Mouse (Mus musculus) heart, embryonic 14.5 days (tissue): Measurements from ENCODE around the gene Tet3. TPM values are rescaled to one million over a fixed set of nuclear protein-coding genes. Genes with fewer than 3 reads are reported as not detected.

Experiments used
- ATAC-seq: fragments of 200-750 bp; cut with Nextera tagmentation; 2 replicates; pipeline ENCODE4 v1.8.0; 2017; ENCODE audit warnings: low read depth, moderate TSS enrichment; ENCODE audit not compliant: insufficient number of reproducible peaks, insufficient read depth, low FRiP score
- H3K27ac ChIP-seq, 2 experiments: fragments of 200-500 bp in 1 of 2; fragments of 300-500 bp in 1 of 2; sonication (generic) in 1 of 2; replicated peaks in 1 of 2; 2 replicates each; pipeline ENCODE4 v1.5.1; 2012 to 2014; ENCODE audit warnings: low read depth in 2 of 2, low read length in 2 of 2, control low read depth in 1 of 2, mild to moderate bottlenecking in 1 of 2, mixed read lengths in 1 of 2; ENCODE audit not compliant: control insufficient read depth in 1 of 2, insufficient read depth in 1 of 2
- H3K27me3 ChIP-seq: fragments of 300-500 bp; sonication (generic); 2 replicates; pipeline ENCODE4 v1.6.1; 2014; ENCODE audit warnings: mild to moderate bottlenecking, low read length, control low read depth; ENCODE audit not compliant: control insufficient read depth, insufficient read depth
- H3K36me3 ChIP-seq: fragments of 300-500 bp; sonication (generic); 2 replicates; pipeline ENCODE4 v1.6.1; 2014; ENCODE audit warnings: mild to moderate bottlenecking, control low read depth, low read length, mixed read lengths; ENCODE audit not compliant: control insufficient read depth, insufficient read depth
- H3K4me1 ChIP-seq, 2 experiments: fragments of 200-500 bp in 1 of 2; fragments of 300-500 bp in 1 of 2; sonication (generic) in 1 of 2; 2 replicates each; pipeline ENCODE4 v1.6.1; 2012 to 2014; ENCODE audit warnings: low read length in 2 of 2, control low read depth in 1 of 2, mixed read lengths in 1 of 2; ENCODE audit not compliant: control insufficient read depth in 2 of 2, insufficient read depth in 2 of 2
- H3K4me2 ChIP-seq: fragments of 300-500 bp; sonication (generic); 2 replicates; pipeline ENCODE4 v1.6.1; 2014; ENCODE audit warnings: mild to moderate bottlenecking, low read length
- H3K4me3 ChIP-seq, 2 experiments: fragments of 200-500 bp in 1 of 2; fragments of 300-500 bp in 1 of 2; sonication (generic) in 1 of 2; 2 replicates each; pipeline ENCODE4 v1.5.1; 2012 to 2014; ENCODE audit warnings: low read length in 2 of 2, mild to moderate bottlenecking in 2 of 2, control low read depth in 1 of 2, low read depth in 1 of 2, moderate library complexity in 1 of 2; ENCODE audit not compliant: control insufficient read depth in 1 of 2, insufficient read depth in 1 of 2
- H3K9ac ChIP-seq: fragments of 300-500 bp; sonication (generic); 2 replicates; pipeline ENCODE4 v1.6.1; 2014; ENCODE audit warnings: mild to moderate bottlenecking, low read length
- H3K9me3 ChIP-seq: fragments of 300-500 bp; sonication (generic); 2 replicates; pipeline ENCODE4 v1.6.1; 2016; ENCODE audit warnings: low read length, control low read depth; ENCODE audit not compliant: control insufficient read depth
- WGBS: fragments of 180-500 bp; shearing (Covaris S2); extraction: QIAGEN DNeasy Blood & Tissue Kit; methylation state at CpG from one replicate; pipeline ENCODE4 v1.1.7; 2014; 5-methylcytosine and 5-hydroxymethylcytosine counted together
- polyA plus RNA-seq: library from polyadenylated mRNA; unstranded; fragments of >200 nt; fragmentation: Nextera tagmentation; extraction: Ambion mirVana; gene quantifications from 2 replicates; pipeline ENCODE4 v1.2.1, GENCODE M21; 2014

The Tet3 gene
- polyA plus RNA-seq, 1 experiment from 2014 or later, result 28.9 TPM

DNA sequence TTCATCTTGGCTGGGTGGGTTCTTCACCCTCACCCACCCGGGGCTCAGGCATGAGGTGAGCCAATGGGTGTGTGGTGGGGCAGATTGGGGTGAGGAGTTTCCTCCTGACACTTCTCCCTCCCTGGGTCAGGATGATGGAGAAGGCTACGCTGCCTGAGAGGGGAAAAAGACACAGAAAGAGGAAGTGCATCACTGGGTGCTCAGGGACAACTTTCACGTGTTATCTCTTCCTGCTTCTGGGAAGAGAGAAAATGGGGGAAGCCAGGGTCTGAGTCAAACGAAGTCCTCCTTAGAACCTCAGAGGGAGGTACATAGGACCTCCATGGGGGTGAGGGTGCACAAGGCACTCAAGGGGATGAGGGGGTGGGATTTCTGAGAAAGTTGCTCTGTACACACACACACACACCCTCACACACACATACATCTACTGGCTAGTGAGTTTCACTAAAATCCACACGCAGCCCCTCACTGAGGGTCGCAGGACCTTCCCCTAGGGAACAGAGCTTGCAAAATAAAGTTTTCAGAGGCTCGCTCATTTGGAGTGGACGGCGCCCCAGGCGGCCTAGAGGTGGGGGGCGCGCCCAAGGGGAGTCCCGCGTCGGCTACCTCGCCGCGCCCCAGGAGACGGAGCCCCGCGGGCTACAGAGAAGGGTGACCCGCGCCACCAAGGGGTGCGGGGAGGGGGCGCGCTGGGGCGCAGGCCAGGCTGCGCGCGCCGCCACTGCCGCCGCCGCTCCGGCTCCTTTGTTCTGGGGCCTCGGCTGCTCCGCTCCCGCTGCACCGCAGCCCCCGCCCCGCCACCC, 3.4 kb downstream of the Tet3 start:
- peak overlapping the region; percentile 96 for H3K9ac ChIP-seq
- no peak for ATAC-seq

DNA sequence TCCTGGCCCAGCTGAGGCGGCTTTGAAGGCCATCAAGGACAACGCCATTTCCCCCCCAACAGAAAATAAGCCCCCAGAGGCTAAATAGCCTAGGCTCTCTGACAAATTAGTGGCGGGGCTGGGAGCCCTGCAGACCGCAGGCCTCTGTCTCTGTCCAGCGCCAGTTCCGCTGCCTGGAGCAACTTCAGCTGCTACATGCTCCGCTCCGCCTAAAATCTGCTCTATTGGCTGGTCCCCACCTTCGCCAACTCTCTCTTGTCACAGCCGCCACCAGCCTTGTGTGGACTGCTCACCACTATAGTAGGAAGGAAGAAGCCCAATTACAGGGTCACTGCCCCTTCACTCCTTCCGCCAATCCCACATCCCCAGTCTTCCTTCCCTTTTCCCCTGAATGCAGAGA, 5.2 kb downstream of the Tet3 start:
- Histone ChIP-seq H3K4me2 (peak overlapping the region; percentile 75), H3K4me3 (peak overlapping the region; percentile 12 to 87; a peak in 2 of 4 replicates), H3K27ac (no peak overlapping the region), H3K27me3 (no peaks in the 10 kb centered on the region), H3K9ac (peak overlapping the region; percentile 13; the same call in 1 of the 2 replicates), H3K4me1 (peaks cover 63% of the 10 kb centered on the region in 2 experiments), H3K36me3 (peaks cover 11% of the 10 kb centered on the region; the same call in 1 of the 2 replicates), H3K9me3 (no peaks in the 10 kb centered on the region)
- 59% methylated on average over 11 of the region's 11 CpGs for WGBS
- no peak for ATAC-seq

More for the DNA sequence above, 3.4 kb downstream of the Tet3 start:
- H3K9me3 ChIP-seq, result no peaks in the 10 kb centered on the region
- 2% methylated on average over 27 of the region's 41 CpGs for WGBS
- peak overlapping the region; percentile 75 for H3K4me2 ChIP-seq
- H3K27me3 ChIP-seq, result no peaks in the 10 kb centered on the region
- peaks cover 11% of the 10 kb centered on the region; the same call in 1 of the 2 replicates for H3K36me3 ChIP-seq
- H3K4me3 ChIP-seq, result peak overlapping the region; percentile 78 to 87
- peak overlapping the region; percentile 15 to 91; a peak in 3 of 4 replicates for H3K27ac ChIP-seq
- peaks cover 51 to 57% of the 10 kb centered on the region in 2 experiments for H3K4me1 ChIP-seq

DNA sequence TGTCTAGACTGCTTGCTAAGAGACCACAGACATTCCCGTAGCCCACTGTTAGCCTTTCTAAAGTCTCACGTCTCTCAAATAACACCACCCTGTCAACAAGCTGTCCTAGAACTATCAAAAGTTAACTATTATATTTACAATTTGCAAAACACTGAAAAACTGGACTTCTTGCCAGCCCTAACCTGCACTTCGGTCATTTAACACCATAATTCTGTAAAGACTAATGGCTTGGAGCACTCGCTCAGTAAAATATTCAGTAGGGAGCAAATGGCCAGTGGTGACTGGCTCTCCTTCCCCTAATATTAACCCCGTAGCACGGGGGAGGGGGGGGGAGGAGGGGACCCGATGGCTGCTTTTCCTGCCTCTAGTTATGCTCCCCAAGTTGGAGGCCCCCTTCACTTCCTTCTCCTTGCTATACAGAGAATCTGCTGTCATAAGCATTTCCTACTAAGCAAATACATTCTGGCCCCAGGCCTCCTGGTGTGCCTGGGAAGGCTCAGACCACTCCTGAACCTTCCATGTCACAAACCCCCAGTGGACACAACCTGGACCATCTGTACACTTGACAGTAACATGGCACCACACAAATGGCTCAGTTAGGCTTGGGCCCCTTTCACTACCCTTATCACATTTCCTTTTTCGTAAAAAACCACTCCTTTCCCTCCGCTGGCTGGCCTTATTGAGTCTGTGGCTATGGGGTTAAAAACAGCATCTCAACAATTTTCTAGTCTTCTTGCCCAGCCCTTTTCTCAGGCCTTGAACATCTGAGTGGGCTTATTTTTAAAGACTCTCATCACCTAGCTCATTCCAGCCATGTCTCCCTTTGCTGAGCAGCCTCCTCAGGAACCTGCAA, 8.2 kb downstream of the Tet3 start:
- Histone ChIP-seq H3K4me3 (no peak overlapping the region), H3K27ac (peak overlapping the region; percentile 68 to 78; a peak in 3 of 4 replicates), H3K27me3 (no peaks in the 10 kb centered on the region), H3K9me3 (no peaks in the 10 kb centered on the region), H3K9ac (no peak overlapping the region), H3K4me2 (peak overlapping the region; percentile 22), H3K4me1 (peaks cover 68 to 81% of the 10 kb centered on the region in 2 experiments), H3K36me3 (peaks cover 22% of the 10 kb centered on the region)
- no peak for ATAC-seq
- WGBS, result 60% methylated on average over 8 of the region's 9 CpGs

GRCm38 (mm10) chr6:83449440-83449839, 9.4 kb downstream of the Tet3 start:
- peaks cover 21% of the 10 kb centered on the region for H3K36me3 ChIP-seq
- no peaks in the 10 kb centered on the region for H3K27me3 ChIP-seq
- peak overlapping the region; percentile 68 to 78 for H3K27ac ChIP-seq
- 3% methylated on average over 3 of the region's 3 CpGs for WGBS
- H3K4me3 ChIP-seq, result no peak overlapping the region
- peaks cover 64 to 78% of the 10 kb centered on the region in 2 experiments for H3K4me1 ChIP-seq
- no peaks in the 10 kb centered on the region for H3K9me3 ChIP-seq
- ATAC-seq, result 0 out of 2 replicates have a peak, but pooled peaks have one; percentile 15
- peak overlapping the region; percentile 12; the same call in 1 of the 2 replicates for H3K4me2 ChIP-seq
- H3K9ac ChIP-seq, result no peak overlapping the region; the same call in none of the 2 replicates

DNA sequence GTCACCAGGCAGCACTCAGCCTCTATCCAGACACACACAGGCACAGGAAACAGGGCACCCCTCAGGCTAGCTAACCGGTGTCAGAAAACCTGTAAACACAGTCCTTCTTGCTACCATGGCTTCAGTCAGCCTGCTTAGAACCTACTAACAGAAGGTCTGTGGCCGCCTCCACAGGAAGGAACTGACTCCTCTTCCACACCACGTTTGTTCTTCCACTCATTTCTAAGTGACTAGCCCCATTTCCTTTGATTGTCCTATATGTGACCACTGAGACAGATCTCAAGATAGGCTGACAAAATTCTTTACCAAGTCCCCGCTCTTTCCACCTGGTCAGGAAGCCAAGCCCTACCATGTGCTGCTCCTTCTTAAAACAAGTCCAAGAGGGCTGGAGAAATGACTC, 10.0 kb downstream of the Tet3 start:
- Histone ChIP-seq H3K27me3 (no peaks in the 10 kb centered on the region), H3K36me3 (peaks cover 21% of the 10 kb centered on the region), H3K4me1 (peaks cover 62 to 78% of the 10 kb centered on the region in 2 experiments), H3K4me3 (no peak overlapping the region), H3K9me3 (no peaks in the 10 kb centered on the region), H3K27ac (peak overlapping the region; percentile 68 to 78), H3K4me2 (no peak overlapping the region), H3K9ac (no peak overlapping the region)
- no peak for ATAC-seq
- WGBS, result 50% methylated on average over 4 of the region's 4 CpGs

- H3K9ac ChIP-seq, result no peak overlapping the region
- H3K27ac ChIP-seq, result no peak overlapping the region
- peaks cover 18% of the 10 kb centered on the region for H3K36me3 ChIP-seq
- 70% methylated on average over 7 of the region's 7 CpGs for WGBS
- no peak for ATAC-seq
- H3K4me3 ChIP-seq, result no peak overlapping the region
- peaks cover 68 to 83% of the 10 kb centered on the region in 2 experiments for H3K4me1 ChIP-seq
- no peaks in the 10 kb centered on the region for H3K27me3 ChIP-seq
- no peak overlapping the region for H3K4me2 ChIP-seq
- no peaks in the 10 kb centered on the region for H3K9me3 ChIP-seq
Observed at GRCm38 (mm10) chr6:83447031-83447430, 11.9 kb downstream of the Tet3 start.

- H3K4me1 ChIP-seq, result peaks cover 61 to 75% of the 10 kb centered on the region in 2 experiments
- no peak for ATAC-seq
- no peak overlapping the region for H3K4me2 ChIP-seq
- H3K9me3 ChIP-seq, result no peaks in the 10 kb centered on the region
- H3K27ac ChIP-seq, result no peak overlapping the region
- WGBS, result 80% methylated on average over 2 of the region's 2 CpGs
- H3K36me3 ChIP-seq, result peaks cover 14% of the 10 kb centered on the region
- no peak overlapping the region for H3K4me3 ChIP-seq
- no peaks in the 10 kb centered on the region for H3K27me3 ChIP-seq
- H3K9ac ChIP-seq, result no peak overlapping the region
Observed at GRCm38 (mm10) chr6:83445796-83446195, 13.1 kb downstream of the Tet3 start.
